Mouse (Mus musculus) CH12.LX (cell line): Measurements from ENCODE around the gene Ppp2r5d.

Experiments used
- CTCF ChIP-seq, 2 experiments: IDR thresholded peaks in 1 of 2; conservative IDR thresholded peaks in 1 of 2; 2 replicates each; pipeline ENCODE4 v1.5.1; 2011 to 2012; ENCODE audit warnings: low read depth in 2 of 2, low read length in 2 of 2, improper control_type of control experiment in 1 of 2, inconsistent platforms in 1 of 2, mild to moderate bottlenecking in 1 of 2, moderate library complexity in 1 of 2
- ETS1 ChIP-seq: conservative IDR thresholded peaks from 2 replicates; pipeline ENCODE4 v1.6.1; 2012; ENCODE audit warnings: low read depth, mild to moderate bottlenecking, inconsistent platforms, low read length, improper control_type of control experiment, moderate library complexity
- JUN ChIP-seq: IDR thresholded peaks from 2 replicates; pipeline ENCODE4 v1.6.1; 2011; ENCODE audit warnings: low read depth, mild to moderate bottlenecking, low read length, improper control_type of control experiment, moderate library complexity; ENCODE audit not compliant: insufficient read depth
- MAFK ChIP-seq: IDR thresholded peaks from 2 replicates; pipeline ENCODE4 v1.6.1; 2011; ENCODE audit warnings: low read length, improper control_type of control experiment; ENCODE audit not compliant: insufficient replicate concordance
- MAX ChIP-seq: IDR thresholded peaks from 2 replicates; pipeline ENCODE4 v1.6.1; 2011; ENCODE audit warnings: low read length, improper control_type of control experiment
- MEF2A ChIP-seq: IDR thresholded peaks from 2 replicates; pipeline ENCODE4 v1.6.1; 2014; ENCODE audit warnings: low read depth, mild to moderate bottlenecking, inconsistent platforms, low read length, improper control_type of control experiment, borderline replicate concordance
- NRF1 ChIP-seq: IDR thresholded peaks from 2 replicates; pipeline ENCODE4 v1.6.1; 2014; ENCODE audit warnings: low read depth, mild to moderate bottlenecking, inconsistent platforms, low read length, improper control_type of control experiment, moderate library complexity
- POLR2A ChIP-seq: IDR thresholded peaks from 2 replicates; pipeline ENCODE4 v1.6.1; 2011; ENCODE audit warnings: low read depth, mild to moderate bottlenecking, improper control_type of control experiment, low read length
- POLR2AphosphoS2 ChIP-seq: IDR thresholded peaks from 2 replicates; pipeline ENCODE4 v1.6.1; 2011; ENCODE audit warnings: low read depth, low read length, improper control_type of control experiment
- RAD21 ChIP-seq: IDR thresholded peaks from 2 replicates; pipeline ENCODE4 v1.6.1; 2011; ENCODE audit warnings: low read depth, mild to moderate bottlenecking, low read length, improper control_type of control experiment, moderate library complexity
- USF1 ChIP-seq: IDR thresholded peaks from 2 replicates; pipeline ENCODE4 v1.6.1; 2014; ENCODE audit warnings: low read depth, mild to moderate bottlenecking, inconsistent platforms, low read length, improper control_type of control experiment
- USF2 ChIP-seq: conservative IDR thresholded peaks from 2 replicates; pipeline ENCODE4 v1.6.1; 2011; ENCODE audit warnings: low read depth, low read length, improper control_type of control experiment

DNA sequence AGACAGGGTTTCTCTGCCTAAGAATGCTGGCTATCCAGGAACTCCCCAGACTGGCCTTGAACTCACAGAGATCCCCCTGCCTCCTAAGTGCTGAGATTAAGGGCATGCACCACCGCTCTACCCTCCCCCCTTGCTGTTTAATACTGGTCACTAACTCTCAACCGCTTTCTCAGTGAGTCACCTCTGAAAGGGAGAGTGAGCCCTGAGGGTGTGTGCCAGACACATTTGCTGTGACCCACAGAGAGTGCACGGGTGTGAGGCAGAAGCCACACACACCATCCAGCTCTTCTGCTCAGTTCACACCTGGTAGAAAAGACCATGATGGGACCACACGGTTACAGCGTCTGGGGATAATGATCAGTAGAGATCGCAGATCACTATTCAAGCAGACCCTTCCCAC lies 6.4 kb downstream of the Ppp2r5d start:
- no peak for TF ChIP-seq POLR2AphosphoS2
- TF ChIP-seq CTCF (conservative IDR thresholded peaks at IDR 0.05 in 1 of 2, IDR thresholded peaks at IDR 0.05 in 1 of 2; ENCODE audit: low read depth in 2 of 2, low read length in 2 of 2), result no peak
- TF ChIP-seq MEF2A, result no peak
- TF ChIP-seq ETS1, result no peak
- TF ChIP-seq JUN, result no peak
- no peak for TF ChIP-seq NRF1
- no peak for TF ChIP-seq USF1
- TF ChIP-seq USF2, result no peak
- no peak for TF ChIP-seq RAD21
- no peak for TF ChIP-seq POLR2A
- no peak for TF ChIP-seq MAX
- TF ChIP-seq MAFK, result no peak
